Mouse (Mus musculus) heart, adult 2 months (tissue): Measurements from ENCODE around the gene Tex264. TPM values are rescaled to one million over a fixed set of nuclear protein-coding genes. Genes with fewer than 3 reads are reported as not detected.
A peak's percentile ranks its signal among the peaks of the same experiment; 100 is the strongest.

Experiments used
- DNase-seq, 2 experiments: peaks; one replicate each; pipeline ENCODE4 v3.0.0; 2021
- H3K27ac ChIP-seq: fragments of 200-600 bp; 2 replicates; pipeline ENCODE4 v1.8.1; 2022
- H3K27me3 ChIP-seq: fragments of 200-500 bp; 2 replicates; pipeline ENCODE4 v1.6.1; 2012; ENCODE audit warnings: mild to moderate bottlenecking, low read length, inconsistent platforms, mixed read lengths; ENCODE audit not compliant: control insufficient read depth, insufficient read depth
- H3K36me3 ChIP-seq: fragments of 200-500 bp; 2 replicates; pipeline ENCODE4 v1.6.1; 2012; ENCODE audit warnings: low read length, inconsistent platforms; ENCODE audit not compliant: control insufficient read depth, insufficient read depth
- H3K4me1 ChIP-seq: fragments of 200-500 bp; 2 replicates; pipeline ENCODE4 v1.6.1; 2011; ENCODE audit warnings: low read length; ENCODE audit not compliant: control insufficient read depth, insufficient read depth
- H3K4me3 ChIP-seq: fragments of 200-600 bp; 2 replicates; pipeline ENCODE4 v1.8.1; 2022
- H3K79me2 ChIP-seq: fragments of 200-500 bp; replicated peaks from 2 replicates; pipeline ENCODE4 v1.6.1; 2012; ENCODE audit warnings: mild to moderate bottlenecking, inconsistent platforms, low read length, moderate library complexity, mixed read lengths; ENCODE audit not compliant: control insufficient read depth, insufficient read depth
- H3K9ac ChIP-seq: fragments of 200-500 bp; 2 replicates; pipeline ENCODE4 v1.6.1; 2012; ENCODE audit warnings: low read depth, mild to moderate bottlenecking, control low read depth, inconsistent platforms, low read length, mixed read lengths
- CTCF ChIP-seq: fragments of 200-600 bp; IDR thresholded peaks from 2 replicates; pipeline ENCODE4 v1.8.1; 2022; ENCODE audit warnings: antibody characterized with exemption, mild to moderate bottlenecking, moderate library complexity
- EP300 ChIP-seq: fragments of 200-500 bp; IDR thresholded peaks from 2 replicates; pipeline ENCODE4 v1.6.1; 2011; ENCODE audit warnings: low read depth, low read length, control low read depth; ENCODE audit not compliant: insufficient read depth
- POLR2A ChIP-seq: fragments of 200-500 bp; IDR thresholded peaks from 2 replicates; pipeline ENCODE4 v1.6.1; 2011; ENCODE audit warnings: mild to moderate bottlenecking, low read depth, low read length, control low read depth; ENCODE audit not compliant: insufficient read depth
- WGBS: fragments of 180-500 bp; shearing (Covaris S2); methylation state at CpG from one replicate; pipeline ENCODE4 v1.1.7; 2018; 5-methylcytosine and 5-hydroxymethylcytosine counted together
- intact Hi-C: fragments of 180-260 bp; cut with DNase I; formaldehyde crosslinking; loops from one replicate; pipeline ENCODE4 v1.15.1; 2025
- polyA plus RNA-seq: library from polyadenylated mRNA; depleted of rRNA; stranded (reverse); fragments of >200 nt; gene quantifications from 2 replicates; pipeline ENCODE4 v1.2.3, GENCODE M21; 2012
- total RNA-seq, 2 experiments: library from RNA; stranded (reverse); gene quantifications; 2 replicates each; pipeline ENCODE4 v1.2.3; 2021

Gene Tex264
- total and polyA plus RNA-seq, 3 experiments, result 40.3 to 62.1 (median 47.6) TPM

DNA sequence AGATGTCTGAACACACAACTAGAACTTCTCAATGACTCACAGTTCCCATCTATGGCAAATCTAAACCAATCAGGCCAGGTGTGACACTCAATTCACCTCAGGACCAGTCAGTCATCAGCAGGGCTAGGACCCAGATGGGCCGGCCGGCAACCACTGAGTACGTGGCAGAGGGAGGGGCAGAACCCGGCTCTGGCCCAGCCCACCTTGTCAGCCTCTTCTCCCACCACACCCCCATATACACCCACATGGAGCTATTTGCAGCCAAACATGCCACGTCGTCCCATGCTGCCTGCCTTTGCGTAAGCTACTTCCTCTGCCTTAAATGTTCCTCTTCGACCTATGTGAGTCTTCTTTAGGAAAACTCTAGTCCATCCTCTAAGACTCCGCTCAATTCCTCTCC is 9.8 kb downstream of the Tex264 start:
- no peaks in the 10 kb centered on the region for H3K4me1 ChIP-seq

GRCm38 (mm10) chr9:106675480-106675879 is 10.2 kb downstream of the Tex264 start:
- intact Hi-C loops, result no loop called here
- Histone ChIP-seq H3K9ac (no peak overlapping the region), H3K79me2 (no peaks in the 10 kb centered on the region), H3K4me3 (no peak overlapping the region), H3K27ac (no peak overlapping the region), H3K4me1 (no peaks in the 10 kb centered on the region), H3K36me3 (no peaks in the 10 kb centered on the region), H3K27me3 (no peaks in the 10 kb centered on the region)
- peak; percentile 78 to 86 for DNase-seq
- TF ChIP-seq CTCF (peak; percentile 99), POLR2A (no peak), EP300 (peak; percentile 78)
- WGBS, result 0% methylated on average over 1 of the region's 1 CpGs

More for the DNA sequence above, 9.8 kb downstream of the Tex264 start:
- Histone ChIP-seq H3K27ac (no peak overlapping the region), H3K27me3 (no peaks in the 10 kb centered on the region), H3K4me3 (no peak overlapping the region), H3K9ac (no peak overlapping the region), H3K36me3 (no peaks in the 10 kb centered on the region), H3K79me2 (no peaks in the 10 kb centered on the region)
- DNase-seq, result no peak
- intact Hi-C loops, result no loop called here
- 73% methylated on average over 9 of the region's 9 CpGs for WGBS
- TF ChIP-seq CTCF (no peak), EP300 (no peak), POLR2A (no peak)

DNA sequence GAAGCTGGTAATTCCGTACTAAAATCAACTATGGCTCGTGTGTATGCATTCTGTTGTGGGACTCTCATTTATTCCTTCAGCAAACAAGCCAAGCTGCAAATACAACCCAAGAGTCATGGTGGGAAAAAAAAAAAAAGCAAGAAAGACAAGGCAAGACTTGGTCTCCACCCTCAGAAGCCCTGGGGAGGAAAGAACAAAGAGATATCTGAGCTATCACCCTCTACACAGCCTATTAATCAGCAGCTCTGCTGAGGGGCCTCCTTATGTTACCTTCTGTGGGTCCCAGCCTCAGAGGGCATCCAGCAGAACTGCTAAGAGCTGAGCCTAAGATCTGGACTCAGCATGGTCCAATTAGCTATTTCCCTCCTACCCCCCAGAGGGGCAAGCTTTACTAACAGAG is 11.9 kb downstream of the Tex264 start:
- Histone ChIP-seq H3K4me1 (no peaks in the 10 kb centered on the region), H3K4me3 (no peak overlapping the region), H3K9ac (no peak overlapping the region), H3K36me3 (no peaks in the 10 kb centered on the region), H3K27me3 (no peaks in the 10 kb centered on the region), H3K27ac (no peak overlapping the region), H3K79me2 (no peaks in the 10 kb centered on the region)
- DNase-seq, result no peak
- 91% methylated on average over 2 of the region's 2 CpGs for WGBS
- intact Hi-C loops, result no loop called here
- TF ChIP-seq EP300, result no peak
- no peak for TF ChIP-seq POLR2A
- no peak for TF ChIP-seq CTCF

- no peaks in the 10 kb centered on the region for H3K79me2 ChIP-seq
- no peak for TF ChIP-seq EP300
- no peak for TF ChIP-seq CTCF
- no peak for TF ChIP-seq POLR2A
- no peak overlapping the region for H3K4me3 ChIP-seq
- no peaks in the 10 kb centered on the region for H3K27me3 ChIP-seq
- H3K4me1 ChIP-seq, result peaks cover 7% of the 10 kb centered on the region; the same call in 1 of the 2 replicates
- WGBS, result 85% methylated on average over 6 of the region's 6 CpGs
- intact Hi-C loops, result no loop called here
- DNase-seq, result no peak
- H3K36me3 ChIP-seq, result no peaks in the 10 kb centered on the region
- H3K9ac ChIP-seq, result no peak overlapping the region
- no peak overlapping the region for H3K27ac ChIP-seq
Measured at GRCm38 (mm10) chr9:106664856-106665255, 20.9 kb downstream of the Tex264 start.

DNA sequence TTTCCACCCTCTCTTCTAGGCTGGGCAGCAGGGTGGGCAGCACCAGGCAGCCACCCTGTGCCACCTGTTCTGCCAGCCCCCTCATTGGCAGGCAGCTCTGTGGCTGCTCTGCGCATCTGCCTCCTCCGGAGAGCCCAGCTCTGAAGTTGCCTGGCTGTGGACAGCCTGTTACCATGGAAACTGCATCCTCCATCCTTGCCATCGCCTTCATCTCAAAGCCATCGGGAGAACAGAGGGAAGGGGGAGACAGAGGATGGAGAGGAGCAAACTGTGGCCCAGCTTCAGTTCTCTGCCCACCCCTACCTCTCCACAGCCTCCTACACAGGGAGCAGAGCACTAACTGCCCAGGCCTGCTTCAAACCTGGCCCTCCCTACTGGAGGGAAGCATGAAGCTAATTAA is 21.3 kb downstream of the Tex264 start:
- H3K27me3 ChIP-seq, result no peaks in the 10 kb centered on the region
- intact Hi-C loops, result no loop called here
- 90% methylated on average over 4 of the region's 4 CpGs for whole genome bisulfite sequencing
- no peaks in the 10 kb centered on the region for H3K36me3 ChIP-seq
- no peak overlapping the region for H3K27ac ChIP-seq
- no peak for TF ChIP-seq CTCF
- TF ChIP-seq EP300, result no peak
- TF ChIP-seq POLR2A, result no peak
- H3K79me2 ChIP-seq, result no peaks in the 10 kb centered on the region
- peaks cover 7% of the 10 kb centered on the region; the same call in 1 of the 2 replicates for H3K4me1 ChIP-seq
- H3K9ac ChIP-seq, result no peak overlapping the region
- H3K4me3 ChIP-seq, result no peak overlapping the region
- no peak for DNase-seq

DNA sequence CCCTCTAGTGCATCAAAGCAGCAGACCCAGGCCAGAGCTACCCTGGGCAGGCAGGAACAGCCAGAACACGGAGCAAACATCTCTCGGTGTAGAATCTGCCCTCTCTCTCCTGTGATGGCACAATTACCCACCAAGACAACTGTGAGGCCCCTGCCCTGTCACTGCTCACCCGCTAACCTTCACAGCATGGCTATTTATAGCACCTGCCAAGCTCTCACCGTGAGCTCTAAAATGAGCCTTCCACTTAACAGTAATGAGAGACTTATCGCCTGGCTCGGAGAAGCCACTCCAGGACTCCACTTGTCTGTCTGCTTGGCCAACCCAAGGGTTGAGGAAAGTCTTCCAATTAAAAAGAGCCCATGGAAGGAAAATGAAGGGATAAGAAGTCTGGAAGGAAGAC is 22.5 kb downstream of the Tex264 start:
- Histone ChIP-seq H3K27me3 (no peaks in the 10 kb centered on the region), H3K27ac (no peak overlapping the region), H3K79me2 (no peaks in the 10 kb centered on the region), H3K4me3 (no peak overlapping the region), H3K9ac (no peak overlapping the region), H3K36me3 (no peaks in the 10 kb centered on the region), H3K4me1 (peaks cover 7% of the 10 kb centered on the region; the same call in 1 of the 2 replicates)
- WGBS, result 61% methylated on average over 6 of the region's 6 CpGs
- TF ChIP-seq CTCF, result no peak
- TF ChIP-seq POLR2A, result no peak
- TF ChIP-seq EP300, result no peak
- intact Hi-C loops, result no loop called here
- DNase-seq, result peak in 1 of 2 experiments; percentile 27
